Mouse (Mus musculus) E14TG2a.4 (cell line): ENCODE results near the gene Cttnbp2.

Experiments
- CTCF ChIP-seq: conservative IDR thresholded peaks from 2 replicates; pipeline ENCODE4 v1.5.1; 2014; ENCODE audit warnings: low read length
- POU5F1 ChIP-seq: IDR thresholded peaks from 2 replicates; pipeline ENCODE4 v1.6.1; 2014; ENCODE audit warnings: low read length, borderline replicate concordance

GRCm38 (mm10) chr6:18559019-18559418 lies 44.4 kb upstream of the Cttnbp2 start:
- TF ChIP-seq CTCF (no peak), POU5F1 (no peak)
